Mouse (Mus musculus) cerebellum, adult 2 months (tissue): ENCODE data around the gene Tomm20l. TPM values are rescaled to one million over a fixed set of nuclear protein-coding genes. Genes with fewer than 3 reads are reported as not detected.

Experiments
- DNase-seq, 2 experiments: peaks; one replicate each; pipeline ENCODE4 v3.0.0; 2021
- H3K27ac ChIP-seq: fragments of 200-500 bp; 2 replicates; pipeline ENCODE4 v1.5.1; 2012; ENCODE audit warnings: low read length, control low read depth, inconsistent platforms; ENCODE audit not compliant: insufficient read depth
- H3K27me3 ChIP-seq: fragments of 200-500 bp; 2 replicates; pipeline ENCODE4 v1.6.1; 2012; ENCODE audit warnings: inconsistent platforms, mild to moderate bottlenecking, low read length, moderate library complexity; ENCODE audit not compliant: control insufficient read depth, insufficient read depth
- H3K4me1 ChIP-seq: fragments of 200-500 bp; 2 replicates; pipeline ENCODE4 v1.6.1; 2011; ENCODE audit warnings: low read length; ENCODE audit not compliant: control insufficient read depth, insufficient read depth
- H3K4me3 ChIP-seq: fragments of 200-500 bp; replicated peaks from 2 replicates; pipeline ENCODE3; 2011; ENCODE audit warnings: mild to moderate bottlenecking, low read depth, low read length, control low read depth; ENCODE audit not compliant: insufficient read depth
- CTCF ChIP-seq: fragments of 200-500 bp; IDR thresholded peaks from 2 replicates; pipeline ENCODE4 v1.5.1; 2011; ENCODE audit warnings: low read depth, mild to moderate bottlenecking, control low read depth, low read length, moderate library complexity, borderline replicate concordance; ENCODE audit not compliant: insufficient read depth
- POLR2A ChIP-seq: fragments of 200-500 bp; IDR thresholded peaks from 2 replicates; pipeline ENCODE4 v1.6.1; 2011; ENCODE audit warnings: low read length, control low read depth, borderline replicate concordance; ENCODE audit not compliant: insufficient read depth
- WGBS: fragments of 180-500 bp; shearing (Covaris S2); methylation state at CpG from one replicate; pipeline ENCODE4 v1.1.7; 2018; 5-methylcytosine and 5-hydroxymethylcytosine counted together
- polyA plus RNA-seq: library from polyadenylated mRNA; depleted of rRNA; stranded (reverse); fragments of >200 nt; gene quantifications from 2 replicates; pipeline ENCODE4 v1.2.3, GENCODE M21; 2012

The Tomm20l gene
- polyA plus RNA-seq, 1 experiment = not detected

- TF ChIP-seq CTCF = no peak
- TF ChIP-seq POLR2A = no peak
- WGBS = 74% methylated on average over 5 of the region's 5 CpGs
- H3K4me1 ChIP-seq = no peaks in the 10 kb centered on the region
- H3K27ac ChIP-seq = no peak overlapping the region
- no peak overlapping the region for H3K4me3 ChIP-seq
- no peak for DNase-seq
- no peaks in the 10 kb centered on the region for H3K27me3 ChIP-seq
Observed at GRCm38 (mm10) chr12:71139258-71139828, 28.1 kb downstream of the Tomm20l start.

GRCm38 (mm10) chr12:71141189-71141588 lies 30.0 kb downstream of the Tomm20l start:
- no peak overlapping the region for H3K4me3 ChIP-seq
- TF ChIP-seq CTCF (no peak), POLR2A (no peak)
- no peak for DNase-seq
- H3K27me3 ChIP-seq = no peaks in the 10 kb centered on the region
- no peaks in the 10 kb centered on the region for H3K4me1 ChIP-seq
- no peak overlapping the region for H3K27ac ChIP-seq

GRCm38 (mm10) chr12:71147641-71148040 lies 36.4 kb downstream of the Tomm20l start:
- TF ChIP-seq CTCF (peak; percentile 49; the same call in 1 of the 2 replicates), POLR2A (no peak)
- peak; percentile 50 for DNase-seq
- Histone ChIP-seq H3K4me3 (no peak overlapping the region), H3K27ac (no peak overlapping the region), H3K27me3 (no peaks in the 10 kb centered on the region), H3K4me1 (no peaks in the 10 kb centered on the region)
- 88% methylated on average over 3 of the region's 3 CpGs for WGBS

GRCm38 (mm10) chr12:71148801-71149200 lies 37.6 kb downstream of the Tomm20l start:
- Histone ChIP-seq H3K4me3 (no peak overlapping the region), H3K4me1 (no peaks in the 10 kb centered on the region), H3K27ac (no peak overlapping the region), H3K27me3 (no peaks in the 10 kb centered on the region)
- no peak for TF ChIP-seq CTCF
- TF ChIP-seq POLR2A = no peak
- DNase-seq = no peak
- WGBS = 96% methylated on average over 9 of the region's 9 CpGs

GRCm38 (mm10) chr12:71149456-71149855 lies 38.2 kb downstream of the Tomm20l start:
- no peak for DNase-seq
- TF ChIP-seq POLR2A = no peak
- TF ChIP-seq CTCF = no peak
- WGBS = 77% methylated on average over 6 of the region's 6 CpGs

GRCm38 (mm10) chr12:71150167-71150566 lies 38.9 kb downstream of the Tomm20l start:
- no peak for DNase-seq
- 96% methylated on average over 8 of the region's 8 CpGs for WGBS
- Histone ChIP-seq H3K4me1 (no peaks in the 10 kb centered on the region), H3K27ac (no peak overlapping the region), H3K27me3 (no peaks in the 10 kb centered on the region), H3K4me3 (no peak overlapping the region)
- no peak for TF ChIP-seq POLR2A
- no peak for TF ChIP-seq CTCF

More at GRCm38 (mm10) chr12:71149456-71149855, 38.2 kb downstream of the Tomm20l start:
- Histone ChIP-seq H3K4me3 (no peak overlapping the region), H3K27me3 (no peaks in the 10 kb centered on the region), H3K27ac (no peak overlapping the region), H3K4me1 (no peaks in the 10 kb centered on the region)

- H3K4me1 ChIP-seq = no peaks in the 10 kb centered on the region
- H3K4me3 ChIP-seq = no peak overlapping the region
- H3K27me3 ChIP-seq = no peaks in the 10 kb centered on the region
- no peak overlapping the region for H3K27ac ChIP-seq
- TF ChIP-seq POLR2A (no peak), CTCF (no peak)
- 96% methylated on average over 6 of the region's 6 CpGs for WGBS
- no peak for DNase-seq
Observed at GRCm38 (mm10) chr12:71154979-71155378, 43.8 kb downstream of the Tomm20l start.

- no peaks in the 10 kb centered on the region for H3K27me3 ChIP-seq
- DNase-seq = no peak
Observed at GRCm38 (mm10) chr12:71157974-71158373, 46.7 kb downstream of the Tomm20l start.

GRCm38 (mm10) chr12:71164410-71164809 lies 53.2 kb downstream of the Tomm20l start:
- TF ChIP-seq CTCF (no peak), POLR2A (no peak)
- WGBS = 97% methylated on average over 9 of the region's 9 CpGs

More at GRCm38 (mm10) chr12:71157974-71158373, 46.7 kb downstream of the Tomm20l start:
- WGBS = 91% methylated on average over 6 of the region's 6 CpGs
- no peak overlapping the region for H3K27ac ChIP-seq
- H3K4me1 ChIP-seq = no peaks in the 10 kb centered on the region
- no peak overlapping the region for H3K4me3 ChIP-seq
- TF ChIP-seq CTCF (no peak), POLR2A (no peak)

More at GRCm38 (mm10) chr12:71164410-71164809, 53.2 kb downstream of the Tomm20l start:
- no peak for DNase-seq
- Histone ChIP-seq H3K27ac (no peak overlapping the region), H3K4me3 (no peak overlapping the region), H3K27me3 (no peaks in the 10 kb centered on the region), H3K4me1 (no peaks in the 10 kb centered on the region)
